Mouse (Mus musculus) embryonic facial prominence, embryonic 11.5 days (tissue): ENCODE data around the gene A730049H05Rik. TPM values are rescaled to one million over a fixed set of nuclear protein-coding genes. Genes with fewer than 3 reads are reported as not detected.

Experiments
- ATAC-seq: fragments of 200-750 bp; cut with Nextera tagmentation; replicated peaks from 2 replicates; pipeline ENCODE4 v1.8.0; 2017; ENCODE audit warnings: low read depth; ENCODE audit not compliant: insufficient number of reproducible peaks, low FRiP score, low TSS enrichment
- DNase-seq: peaks from one replicate; pipeline ENCODE4 v3.0.0-alpha.2; 2015; ENCODE audit warnings: low spot score
- H3K27ac ChIP-seq: fragments of 300-500 bp; sonication (generic); replicated peaks from 2 replicates; pipeline ENCODE4 v1.5.1; 2014; ENCODE audit warnings: mild to moderate bottlenecking, low read depth, low read length, control low read depth
- H3K27me3 ChIP-seq: fragments of 300-500 bp; sonication (generic); 2 replicates; pipeline ENCODE4 v1.6.1; 2014; ENCODE audit warnings: mild to moderate bottlenecking, low read length, moderate library complexity, mixed read lengths; ENCODE audit not compliant: control insufficient read depth, insufficient read depth
- H3K36me3 ChIP-seq: fragments of 300-500 bp; sonication (generic); replicated peaks from 2 replicates; pipeline ENCODE4 v1.6.1; 2014; ENCODE audit warnings: low read depth, mild to moderate bottlenecking, low read length, moderate library complexity, mixed read lengths; ENCODE audit not compliant: control insufficient read depth, insufficient read depth
- H3K4me1 ChIP-seq: fragments of 300-500 bp; sonication (generic); 2 replicates; pipeline ENCODE4 v1.6.1; 2014; ENCODE audit warnings: low read length, mixed read lengths; ENCODE audit not compliant: control insufficient read depth, insufficient read depth
- H3K4me2 ChIP-seq: fragments of 300-500 bp; sonication (generic); 2 replicates; pipeline ENCODE4 v1.6.1; 2014; ENCODE audit warnings: low read depth, mild to moderate bottlenecking, control low read depth, low read length, moderate library complexity
- H3K4me3 ChIP-seq: fragments of 300-500 bp; sonication (generic); 2 replicates; pipeline ENCODE4 v1.5.1; 2014; ENCODE audit warnings: low read depth, low read length, control low read depth
- H3K9ac ChIP-seq: fragments of 300-500 bp; sonication (generic); replicated peaks from 2 replicates; pipeline ENCODE4 v1.6.1; 2014; ENCODE audit warnings: mild to moderate bottlenecking, control low read depth, low read length
- H3K9me3 ChIP-seq: fragments of 300-500 bp; sonication (generic); replicated peaks from 2 replicates; pipeline ENCODE4 v1.6.1; 2016; ENCODE audit warnings: mild to moderate bottlenecking, low read length, inconsistent platforms, mixed read lengths; ENCODE audit not compliant: control insufficient read depth
- WGBS: fragments of 180-500 bp; shearing (Covaris S2); extraction: QIAGEN DNeasy Blood & Tissue Kit; methylation state at CpG from one replicate; pipeline ENCODE4 v1.1.7; 2014; 5-methylcytosine and 5-hydroxymethylcytosine counted together
- polyA plus RNA-seq: library from polyadenylated mRNA; unstranded; fragments of >200 nt; fragmentation: Nextera tagmentation; extraction: Ambion mirVana; gene quantifications from 2 replicates; pipeline ENCODE4 v1.2.1, GENCODE M21; 2014

Gene A730049H05Rik
- polyA plus RNA-seq, 1 experiment from 2014 or later: 0.72 TPM

- no peak overlapping the region for H3K9ac ChIP-seq
- no peak overlapping the region for H3K27ac ChIP-seq
- H3K4me2 ChIP-seq: no peak overlapping the region
- ATAC-seq (no peak), DNase-seq (peak; percentile 33)
- no peaks in the 10 kb centered on the region for H3K27me3 ChIP-seq
- no peaks in the 10 kb centered on the region for H3K9me3 ChIP-seq
- H3K36me3 ChIP-seq: no peaks in the 10 kb centered on the region
- WGBS: 49% methylated on average over 6 of the region's 6 CpGs
- H3K4me3 ChIP-seq: no peak overlapping the region
- H3K4me1 ChIP-seq: no peaks in the 10 kb centered on the region
Observed at GRCm38 (mm10) chr6:92793804-92794203, 22.5 kb upstream of the A730049H05Rik start.

DNA sequence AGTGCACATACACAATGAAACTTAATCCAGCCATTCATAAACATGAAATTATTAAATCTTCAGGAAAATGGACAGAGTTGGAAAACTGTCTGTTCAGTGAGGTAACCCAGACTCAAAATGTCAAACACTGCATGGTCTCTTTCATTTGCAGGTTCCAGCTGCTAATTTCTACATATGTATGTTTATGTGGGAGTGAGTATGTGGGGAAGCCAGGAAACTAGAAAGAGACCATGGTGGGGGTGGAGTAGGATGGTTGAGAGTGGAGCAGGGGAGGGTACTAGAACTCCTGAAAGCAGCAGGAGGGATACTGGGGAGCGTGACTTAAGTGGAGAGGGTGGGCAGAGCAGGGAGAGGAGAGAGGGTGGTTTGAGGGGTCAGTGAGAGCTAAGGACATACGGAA is 14.8 kb upstream of the A730049H05Rik start:
- Histone ChIP-seq H3K9me3 (no peaks in the 10 kb centered on the region), H3K4me1 (no peaks in the 10 kb centered on the region), H3K36me3 (no peaks in the 10 kb centered on the region), H3K4me3 (no peak overlapping the region), H3K4me2 (no peak overlapping the region), H3K9ac (no peak overlapping the region), H3K27ac (no peak overlapping the region), H3K27me3 (no peaks in the 10 kb centered on the region)
- no peak for DNase-seq
- WGBS: 71% methylated on average over 2 of the region's 2 CpGs
- no peak for ATAC-seq

GRCm38 (mm10) chr6:92802421-92802820 is 13.9 kb upstream of the A730049H05Rik start:
- 94% methylated on average over 11 of the region's 11 CpGs for WGBS
- no peak overlapping the region for H3K4me2 ChIP-seq

GRCm38 (mm10) chr6:92803213-92803612 is 13.1 kb upstream of the A730049H05Rik start:
- no peak overlapping the region for H3K9ac ChIP-seq
- no peaks in the 10 kb centered on the region for H3K9me3 ChIP-seq
- DNase-seq (no peak), ATAC-seq (no peak)
- H3K36me3 ChIP-seq: no peaks in the 10 kb centered on the region
- H3K4me1 ChIP-seq: no peaks in the 10 kb centered on the region
- no peak overlapping the region for H3K4me3 ChIP-seq
- no peak overlapping the region for H3K27ac ChIP-seq
- H3K27me3 ChIP-seq: no peaks in the 10 kb centered on the region
- WGBS: 69% methylated on average over 6 of the region's 6 CpGs
- no peak overlapping the region for H3K4me2 ChIP-seq

More at GRCm38 (mm10) chr6:92802421-92802820, 13.9 kb upstream of the A730049H05Rik start:
- Histone ChIP-seq H3K27ac (no peak overlapping the region), H3K36me3 (no peaks in the 10 kb centered on the region), H3K4me3 (no peak overlapping the region), H3K9ac (no peak overlapping the region), H3K27me3 (no peaks in the 10 kb centered on the region), H3K4me1 (no peaks in the 10 kb centered on the region), H3K9me3 (no peaks in the 10 kb centered on the region)
- DNase-seq: no peak
- ATAC-seq: no peak

DNA sequence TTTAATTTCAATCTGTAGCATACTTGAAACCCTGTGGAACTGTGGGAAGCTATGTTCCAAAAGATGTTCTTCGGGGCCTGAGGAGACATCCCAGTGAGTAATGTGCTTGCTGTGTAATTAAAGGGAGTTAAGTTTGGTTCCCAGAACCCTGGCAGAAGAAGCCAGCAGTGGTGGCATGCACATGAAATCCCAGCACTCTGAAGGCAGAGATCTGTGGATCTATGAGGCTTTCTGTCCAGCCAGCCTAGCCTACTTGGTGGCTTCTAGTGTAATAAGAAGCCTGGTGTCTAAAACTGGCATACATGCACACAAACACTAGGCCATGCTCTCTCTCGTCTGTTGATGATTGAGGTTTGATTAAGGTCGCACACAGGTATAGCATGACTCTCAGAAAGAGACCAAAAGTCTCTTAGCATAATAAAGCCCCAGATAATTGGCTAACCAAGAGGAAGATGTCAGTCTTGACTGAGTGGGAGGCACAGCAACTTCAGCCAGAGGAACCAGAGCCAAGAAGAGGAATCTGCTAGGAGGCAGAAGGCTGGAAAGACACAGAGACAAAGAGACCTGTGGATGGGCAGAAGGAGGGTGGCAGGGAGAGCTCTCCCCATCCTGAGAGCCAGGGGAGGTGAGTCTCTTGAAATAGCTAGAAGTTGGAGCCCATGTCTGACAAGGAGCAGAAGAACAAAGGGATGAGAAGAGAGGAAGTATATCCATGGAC is 11.9 kb upstream of the A730049H05Rik start:
- Histone ChIP-seq H3K27me3 (no peaks in the 10 kb centered on the region), H3K9ac (no peak overlapping the region), H3K4me2 (no peak overlapping the region), H3K27ac (no peak overlapping the region), H3K4me1 (no peaks in the 10 kb centered on the region), H3K4me3 (no peak overlapping the region), H3K9me3 (no peaks in the 10 kb centered on the region), H3K36me3 (no peaks in the 10 kb centered on the region)
- ATAC-seq (no peak), DNase-seq (no peak)
- WGBS: 75% methylated on average over 3 of the region's 3 CpGs

DNA sequence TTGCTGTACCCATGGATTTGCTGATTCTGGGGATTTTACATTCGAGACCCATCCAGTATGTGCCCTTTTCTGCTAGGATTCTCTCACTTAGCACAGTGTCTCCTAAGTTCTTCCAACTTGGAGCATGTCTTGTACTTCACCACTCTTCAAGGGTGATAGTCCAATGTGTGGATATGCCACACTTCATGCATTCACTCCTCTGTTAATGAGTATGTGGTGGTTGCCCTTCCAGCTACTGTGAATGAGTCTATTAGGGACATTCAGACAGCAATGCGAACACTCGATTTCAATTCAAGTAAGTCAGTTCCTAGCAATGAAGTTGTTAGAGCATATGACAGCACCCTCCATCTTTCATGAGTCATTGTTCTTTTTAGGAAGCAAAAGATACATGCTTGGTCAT is 6.5 kb upstream of the A730049H05Rik start:
- Histone ChIP-seq H3K4me1 (no peaks in the 10 kb centered on the region), H3K4me3 (no peak overlapping the region), H3K4me2 (no peak overlapping the region), H3K27me3 (no peaks in the 10 kb centered on the region), H3K27ac (no peak overlapping the region), H3K36me3 (no peaks in the 10 kb centered on the region), H3K9me3 (no peaks in the 10 kb centered on the region), H3K9ac (no peak overlapping the region)
- DNase-seq (no peak), ATAC-seq (no peak)
- 87% methylated on average over 3 of the region's 3 CpGs for WGBS

DNA sequence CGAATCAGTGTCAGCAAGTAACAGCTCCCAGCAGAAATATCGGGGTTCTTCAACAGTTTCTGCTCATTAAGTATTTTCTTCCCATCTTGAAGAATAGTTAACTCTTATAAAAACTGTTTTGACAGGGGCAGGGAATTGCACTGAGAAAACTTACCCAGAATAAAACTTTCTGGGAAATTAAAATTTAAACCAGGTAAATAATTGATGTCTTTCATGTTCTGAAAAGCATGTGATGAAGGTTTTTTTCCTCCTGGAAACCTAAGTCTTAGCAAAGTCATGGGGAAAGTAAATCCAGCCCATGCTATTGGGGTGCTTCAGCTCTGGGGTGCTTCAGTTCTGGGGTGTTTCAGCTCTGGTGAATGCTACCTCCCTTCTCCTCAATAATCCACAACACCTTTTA is 5.7 kb upstream of the A730049H05Rik start:
- WGBS: 95% methylated on average over 2 of the region's 2 CpGs
- H3K27ac ChIP-seq: no peak overlapping the region
- ATAC-seq: no peak

GRCm38 (mm10) chr6:92811566-92811965 is 4.7 kb upstream of the A730049H05Rik start:
- no peak overlapping the region for H3K4me2 ChIP-seq
- ATAC-seq (no peak), DNase-seq (no peak)
- no peak overlapping the region for H3K27ac ChIP-seq
- no peak overlapping the region for H3K9ac ChIP-seq
- H3K36me3 ChIP-seq: no peaks in the 10 kb centered on the region
- peaks cover 2% of the 10 kb centered on the region; the same call in 1 of the 2 replicates for H3K4me1 ChIP-seq
- H3K27me3 ChIP-seq: no peaks in the 10 kb centered on the region
- no peak overlapping the region for H3K4me3 ChIP-seq
- no peaks in the 10 kb centered on the region for H3K9me3 ChIP-seq

More for the DNA sequence above, 5.7 kb upstream of the A730049H05Rik start:
- Histone ChIP-seq H3K4me1 (no peaks in the 10 kb centered on the region), H3K27me3 (no peaks in the 10 kb centered on the region), H3K9me3 (no peaks in the 10 kb centered on the region), H3K4me3 (no peak overlapping the region), H3K9ac (no peak overlapping the region), H3K36me3 (no peaks in the 10 kb centered on the region), H3K4me2 (no peak overlapping the region)
- DNase-seq: no peak
